Mouse (Mus musculus) lung, postnatal 4 days (tissue): ENCODE data around the gene Myh6.
"Not testable (repeated sequence)": the region's sequence is repeated elsewhere in the genome, so short reads cannot be mapped to it uniquely, and the experiment has no call there.

Source experiments
- DNase-seq, 2 experiments: peaks; one replicate each; pipeline ENCODE4 v3.0.0; 2021

The Myh6 gene

DNA sequence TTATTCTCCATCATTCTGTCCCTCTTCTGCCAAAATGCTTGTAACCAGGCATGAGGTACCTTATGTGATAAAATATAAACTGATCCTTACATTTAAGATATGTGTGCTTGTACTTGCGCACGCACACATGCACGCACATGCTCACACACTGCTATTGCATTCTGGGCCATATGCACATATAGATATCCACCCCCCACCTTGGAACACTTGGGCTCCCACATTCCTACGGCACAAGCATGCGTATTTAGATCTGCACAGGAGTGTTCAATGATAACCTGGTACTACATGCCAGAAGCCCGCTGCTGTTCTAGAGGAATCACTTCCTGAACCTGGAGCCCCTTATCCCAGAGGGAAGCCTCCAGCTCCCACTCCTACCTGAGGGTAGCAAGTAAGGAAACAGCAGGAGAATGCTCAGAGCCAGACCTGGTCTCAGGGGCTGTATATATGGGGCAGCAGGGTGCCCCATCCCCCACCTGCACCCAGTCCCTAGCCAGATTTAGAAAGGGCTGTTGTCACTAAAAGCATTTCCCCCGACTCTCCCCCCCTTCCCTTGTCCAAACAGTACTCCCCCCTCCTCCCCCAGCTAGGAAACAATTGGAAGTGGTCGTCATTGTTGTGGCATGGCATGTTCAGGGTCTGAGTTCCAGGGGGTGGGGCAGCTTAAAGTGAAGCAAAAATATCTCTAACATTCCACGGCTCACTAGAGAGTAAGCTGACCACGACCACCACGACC lies 27.6 kb upstream of the Myh6 start, which contains the start of gene Myh7:
Gene Myh7 (minus strand): TSS at position 491 of the 733 bp plus-strand sequence.
- DNase-seq, result no peak

DNA sequence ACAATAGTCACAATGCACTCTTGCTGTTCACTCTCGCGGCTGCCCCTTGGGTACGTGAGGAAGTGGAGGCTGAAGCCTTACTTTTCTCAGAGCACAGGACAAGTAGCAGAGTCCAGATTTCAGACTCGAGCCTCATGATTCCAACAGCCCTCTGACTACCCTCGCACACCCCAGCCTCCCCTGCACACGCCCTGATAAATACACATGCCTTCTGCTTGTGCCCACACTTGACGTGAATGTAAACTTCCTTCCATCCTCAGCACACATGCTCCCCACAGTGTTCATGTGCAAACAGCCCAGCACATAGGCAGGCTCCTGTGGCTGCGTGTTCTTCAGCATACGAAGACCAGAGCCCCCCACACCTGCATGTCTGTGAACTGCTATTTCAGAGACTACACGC lies 26.9 kb upstream of the Myh6 start:
- peak; percentile 17 to 47 for DNase-seq

DNA sequence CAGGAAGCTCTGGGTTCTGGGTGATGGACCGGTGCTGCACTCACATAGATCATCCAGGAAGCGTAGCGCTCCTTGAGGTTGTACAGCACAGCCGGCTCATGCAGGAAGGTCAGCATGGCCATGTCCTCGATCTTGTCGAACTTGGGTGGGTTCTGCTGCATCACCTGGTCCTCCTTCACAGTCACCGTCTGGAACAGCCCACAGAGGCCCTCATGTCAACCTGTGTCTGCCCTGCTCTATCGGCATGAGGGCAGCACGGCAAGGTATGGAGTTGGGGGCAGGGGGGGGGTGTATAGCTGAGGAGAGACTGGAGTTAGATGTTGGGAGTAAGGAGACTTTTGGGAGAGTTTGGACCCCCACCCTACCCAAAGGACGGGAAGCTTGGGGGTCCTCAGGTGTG lies 25.5 kb upstream of the Myh6 start:
- no peak for DNase-seq

DNA sequence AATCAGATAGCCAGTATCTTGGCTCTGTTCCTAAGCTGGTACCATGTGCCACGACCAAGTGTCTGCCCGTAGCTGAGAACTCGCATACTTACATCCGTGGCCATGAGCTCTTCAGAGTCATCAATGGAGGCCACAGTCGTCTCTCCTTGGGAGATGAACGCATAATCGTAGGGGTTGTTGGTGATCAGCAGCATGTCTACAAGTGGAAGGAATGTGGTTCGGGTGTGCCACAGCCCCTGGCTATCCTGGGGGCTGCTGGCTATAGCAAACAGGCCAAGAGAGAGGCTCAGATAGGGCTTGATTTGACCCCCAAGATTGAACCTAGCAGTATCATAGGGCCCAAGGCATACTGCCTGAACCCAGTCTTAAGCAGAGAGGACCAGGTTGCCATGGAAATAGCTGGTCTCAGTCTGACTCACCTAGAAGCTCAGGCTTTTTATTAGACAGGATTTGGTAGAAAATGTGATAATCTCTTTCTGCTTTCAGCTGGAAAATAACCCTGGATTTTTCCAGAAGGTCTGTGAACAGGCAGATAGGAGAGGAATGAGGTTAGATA lies 23.2 kb upstream of the Myh6 start:
- no peak for DNase-seq

DNA sequence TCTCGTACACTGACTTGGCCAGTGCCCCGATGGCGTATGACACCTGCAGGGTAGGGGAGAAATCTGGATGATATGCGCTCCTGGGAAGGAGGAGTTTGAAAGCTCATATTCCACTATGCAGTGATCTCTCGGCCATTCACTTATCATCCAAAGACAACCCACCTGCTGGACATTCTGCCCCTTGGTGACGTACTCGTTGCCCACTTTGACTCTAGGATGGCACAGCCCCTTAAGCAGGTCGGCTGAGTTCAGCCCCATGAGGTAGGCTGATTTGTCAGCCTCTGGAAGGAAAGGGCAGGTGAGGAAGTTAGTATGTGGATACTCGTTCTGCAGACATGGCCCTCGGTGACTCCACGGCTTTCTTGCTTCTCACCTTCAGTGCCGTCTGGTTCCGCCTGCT lies 22.2 kb upstream of the Myh6 start:
- no peak for DNase-seq

DNA sequence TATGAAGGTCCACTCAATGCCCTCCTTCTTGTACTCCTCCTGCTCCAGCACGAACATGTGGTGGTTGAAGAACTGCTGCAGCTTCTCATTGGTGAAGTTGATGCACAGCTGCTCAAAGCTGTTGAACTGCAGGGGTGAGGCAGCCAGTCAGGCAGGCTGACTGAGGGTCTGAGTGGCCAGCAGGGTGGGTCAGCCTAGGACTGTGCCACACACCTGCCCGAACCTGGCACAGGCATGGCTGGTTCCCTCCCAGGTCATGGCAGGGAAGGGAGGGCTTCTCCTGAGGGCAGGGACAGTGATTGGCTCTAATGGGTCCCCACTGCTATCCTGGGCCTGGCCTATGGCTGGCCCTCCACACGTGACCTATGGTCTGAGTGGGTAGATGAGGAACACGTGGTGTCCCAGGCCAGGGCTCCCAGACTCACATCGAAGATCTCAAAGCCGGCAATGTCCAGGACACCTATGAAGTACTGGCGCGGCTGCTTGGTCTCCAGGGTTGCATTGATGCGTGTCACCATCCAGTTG lies 21.7 kb upstream of the Myh6 start:
- DNase-seq, result not testable (repeated sequence)

DNA sequence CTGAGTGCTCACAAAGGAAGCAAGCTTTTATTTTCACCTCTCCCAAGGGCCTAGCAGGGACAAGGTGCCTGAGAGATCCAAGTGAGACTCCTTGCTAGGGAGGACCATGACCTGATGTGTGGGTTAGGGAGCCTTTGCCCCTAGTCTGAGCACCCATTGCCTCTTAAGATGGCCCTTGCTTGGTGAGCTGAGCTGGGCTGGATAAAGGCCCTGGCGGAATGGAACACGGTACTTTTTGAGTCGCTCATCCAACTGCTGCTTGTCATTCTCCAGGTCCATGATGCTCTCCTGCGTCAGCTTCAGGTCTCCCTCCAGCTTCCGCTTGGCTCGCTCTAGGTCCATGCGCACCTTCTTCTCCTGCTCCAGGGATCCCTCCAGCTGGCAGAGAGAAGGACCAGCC lies 15.2 kb upstream of the Myh6 start:
- DNase-seq, result no peak

DNA sequence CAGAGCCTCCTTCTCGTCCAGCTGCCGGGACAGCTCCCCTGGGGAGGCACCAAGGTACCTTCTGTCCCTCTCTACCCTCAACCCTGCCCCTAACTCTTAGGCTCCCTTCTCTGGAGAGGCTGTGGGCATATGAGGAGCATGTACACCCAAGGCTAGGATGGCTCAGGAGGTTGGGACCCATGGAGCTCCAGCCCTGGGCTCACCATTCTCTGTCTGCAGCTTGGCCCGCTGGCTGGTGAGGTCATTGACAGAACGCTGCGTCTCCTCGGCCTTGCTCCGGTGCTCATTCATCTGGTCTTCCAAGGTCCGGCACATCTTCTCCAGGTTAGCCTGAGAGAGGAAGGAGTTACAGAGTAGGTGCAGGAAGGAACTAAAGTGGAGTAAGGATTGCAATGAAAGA lies 11.9 kb upstream of the Myh6 start:
- no peak for DNase-seq

DNA sequence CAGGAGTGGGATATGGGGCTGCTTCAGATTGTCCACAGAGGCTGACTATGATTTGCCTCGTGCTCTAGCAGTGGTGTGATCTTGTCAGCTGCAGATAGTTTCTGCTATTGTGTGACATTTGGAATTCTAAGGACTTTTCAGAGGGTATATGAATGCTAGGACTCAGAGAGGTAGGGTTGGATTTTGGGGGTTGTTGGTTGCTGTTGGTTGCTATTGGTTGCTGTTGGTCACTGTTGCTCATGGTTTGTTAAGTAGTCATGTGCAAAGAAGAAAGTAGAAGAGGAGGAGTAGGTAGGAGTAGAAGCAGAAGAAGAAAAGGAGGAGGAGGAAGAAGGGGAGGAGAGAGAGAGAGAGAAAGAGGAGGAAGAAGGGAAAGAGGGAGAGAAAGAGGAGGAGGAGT lies 9.9 kb upstream of the Myh6 start, which contains the start of gene Gm17428:
Gene Gm17428 (plus strand): TSS at position 301 of the 400 bp plus-strand sequence.
- no peak for DNase-seq

DNA sequence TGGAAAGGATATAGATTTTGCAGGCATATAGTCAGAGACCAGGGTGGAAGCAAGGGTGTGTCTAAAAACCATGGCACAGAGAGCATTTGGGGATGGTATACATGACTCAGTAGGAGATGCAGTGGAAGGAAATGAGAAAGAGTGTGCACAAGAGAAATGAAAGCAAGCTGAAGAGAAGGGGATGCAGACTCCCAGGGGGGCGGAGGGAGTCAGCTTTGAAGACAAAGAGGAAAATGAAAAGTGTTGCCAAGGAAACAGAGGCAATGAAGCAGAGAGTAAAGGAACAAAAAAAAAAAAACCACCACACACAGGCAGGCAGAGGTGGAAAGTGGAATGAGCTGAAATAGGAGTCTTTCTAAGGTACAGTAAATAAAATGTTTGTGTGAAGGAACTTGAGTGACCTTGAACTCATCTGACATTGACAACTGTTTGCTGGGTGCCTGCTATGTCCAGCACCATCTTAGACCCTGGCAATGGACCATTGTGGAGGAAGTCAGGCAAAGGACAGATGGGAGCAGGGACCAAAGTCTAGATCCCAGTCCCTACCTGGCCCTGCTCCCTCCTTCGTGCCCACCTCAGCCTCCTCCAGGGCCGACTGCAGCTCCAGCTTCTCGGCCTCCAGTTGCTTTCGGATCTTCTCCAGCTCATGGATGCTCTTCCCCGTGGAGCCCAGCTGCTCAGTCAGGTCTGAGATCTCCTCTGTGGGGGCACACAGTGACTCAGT lies 7.5 kb upstream of the Myh6 start:
- no peak for DNase-seq

DNA sequence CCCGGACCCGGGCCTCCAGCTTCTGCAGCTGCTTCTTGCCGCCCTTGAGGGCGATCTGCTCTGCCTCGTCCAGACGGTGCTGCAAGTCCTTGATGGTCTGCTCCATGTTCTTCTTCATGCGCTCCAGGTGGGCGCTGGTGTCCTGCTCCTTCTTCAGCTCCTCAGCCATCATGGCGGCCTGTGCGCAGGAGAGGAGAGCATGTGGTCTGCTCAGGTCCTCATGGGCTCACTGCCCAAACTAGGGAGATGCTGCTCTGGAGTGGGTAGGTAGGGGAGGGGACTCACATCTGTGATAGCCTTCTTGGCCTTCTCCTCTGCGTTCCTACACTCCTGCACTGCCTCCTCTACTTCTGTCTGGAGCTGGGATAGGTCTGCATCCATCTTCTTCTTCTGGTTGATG lies 6.1 kb upstream of the Myh6 start:
- not testable (repeated sequence) for DNase-seq

DNA sequence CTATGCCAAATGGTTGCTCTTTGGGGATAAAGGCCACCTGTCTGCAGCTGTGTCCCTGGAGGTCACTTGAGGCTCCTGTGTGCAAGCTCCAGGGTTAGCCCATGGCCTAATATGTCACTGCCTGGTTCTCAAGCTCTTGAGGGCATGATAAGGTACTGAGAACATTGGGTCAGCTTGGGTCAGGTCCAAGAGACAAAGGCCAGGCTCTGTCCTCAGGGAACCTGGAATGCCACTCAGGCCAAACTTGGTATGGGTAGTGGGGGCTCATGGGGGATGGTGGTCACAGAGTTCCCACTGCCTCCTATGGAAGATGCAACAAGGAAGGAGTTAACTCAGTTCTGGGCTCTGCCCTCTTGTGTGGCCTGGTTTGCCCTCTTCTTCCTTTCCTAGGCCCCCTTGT lies 1.6 kb upstream of the Myh6 start:
- DNase-seq, result no peak

DNA sequence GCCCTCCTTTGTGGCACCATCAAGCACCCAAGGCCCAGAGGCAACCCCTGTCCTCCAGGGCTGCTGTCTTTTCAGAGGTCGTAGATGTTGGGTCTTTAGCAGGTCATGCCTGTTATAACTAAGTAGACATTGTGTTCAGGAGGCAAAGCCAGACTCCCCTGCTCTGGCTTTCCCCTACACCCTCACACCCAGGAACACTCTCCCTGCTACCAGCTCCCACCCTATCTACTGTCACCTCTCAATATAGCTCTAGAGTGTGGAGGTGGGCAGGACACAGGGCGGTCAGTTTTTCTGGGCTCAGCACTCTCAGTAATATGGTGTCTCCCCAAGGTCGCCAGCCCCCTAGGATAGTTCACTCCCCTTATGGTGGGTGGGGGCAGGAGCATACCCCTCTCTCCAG lies 1.1 kb upstream of the Myh6 start:
- no peak for DNase-seq

DNA sequence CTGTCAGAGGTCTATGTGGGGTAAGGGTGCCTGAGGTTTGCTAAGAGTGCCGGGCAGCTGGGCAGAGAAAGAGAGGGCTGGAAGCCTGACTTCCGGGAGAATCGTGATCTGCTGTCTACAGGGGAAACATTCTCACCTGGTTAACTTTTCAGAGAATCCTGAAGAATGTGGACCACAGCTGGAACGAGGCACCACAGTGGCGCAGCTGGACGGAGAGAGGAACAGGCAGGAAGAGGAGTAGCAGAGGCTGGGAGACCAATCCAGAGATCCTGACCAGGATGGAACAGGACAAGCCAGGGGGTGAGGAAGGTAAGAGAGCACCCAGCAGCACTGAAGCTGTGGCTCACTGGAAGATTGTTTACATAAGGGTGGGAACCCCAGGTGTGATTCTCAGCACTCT lies 1.1 kb downstream of the Myh6 start:
- no peak for DNase-seq

DNA sequence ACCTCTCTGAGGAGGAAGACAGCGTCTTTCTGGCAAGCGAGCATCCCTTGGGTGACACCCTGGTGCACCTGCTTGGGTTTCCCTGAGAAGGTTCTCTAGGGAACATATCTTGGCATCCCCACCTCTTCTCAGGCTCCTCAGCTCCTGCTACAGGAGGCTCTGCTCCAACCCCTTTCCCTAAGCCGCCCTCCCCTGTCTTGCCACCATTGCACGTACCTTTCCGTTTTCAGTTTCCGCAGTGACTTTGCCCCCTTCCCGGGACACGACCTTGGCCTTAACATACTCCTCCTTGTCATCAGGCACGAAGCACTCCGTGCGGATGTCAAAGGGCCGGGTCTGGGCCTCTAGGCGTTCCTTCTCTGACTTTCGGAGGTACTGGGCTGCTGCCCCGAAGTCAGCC lies 1.7 kb downstream of the Myh6 start:
- no peak for DNase-seq

DNA sequence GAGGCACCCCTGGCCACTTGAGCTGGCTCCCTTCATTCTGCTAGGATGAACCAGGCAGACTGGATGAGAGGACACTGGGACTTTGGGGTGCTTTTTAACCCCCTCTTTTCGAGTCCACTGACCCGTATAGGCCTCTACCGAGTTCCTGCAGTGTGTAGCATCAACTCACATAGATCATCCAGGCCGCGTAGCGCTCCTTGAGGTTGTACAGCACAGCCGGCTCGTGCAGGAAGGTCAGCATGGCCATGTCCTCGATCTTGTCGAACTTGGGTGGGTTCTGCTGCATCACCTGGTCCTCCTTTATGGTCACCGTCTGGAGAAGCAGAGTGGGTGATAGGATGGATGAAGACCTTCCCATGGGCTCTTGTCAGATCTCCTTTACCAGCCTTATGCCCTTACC lies 3.0 kb downstream of the Myh6 start:
- DNase-seq, result no peak

DNA sequence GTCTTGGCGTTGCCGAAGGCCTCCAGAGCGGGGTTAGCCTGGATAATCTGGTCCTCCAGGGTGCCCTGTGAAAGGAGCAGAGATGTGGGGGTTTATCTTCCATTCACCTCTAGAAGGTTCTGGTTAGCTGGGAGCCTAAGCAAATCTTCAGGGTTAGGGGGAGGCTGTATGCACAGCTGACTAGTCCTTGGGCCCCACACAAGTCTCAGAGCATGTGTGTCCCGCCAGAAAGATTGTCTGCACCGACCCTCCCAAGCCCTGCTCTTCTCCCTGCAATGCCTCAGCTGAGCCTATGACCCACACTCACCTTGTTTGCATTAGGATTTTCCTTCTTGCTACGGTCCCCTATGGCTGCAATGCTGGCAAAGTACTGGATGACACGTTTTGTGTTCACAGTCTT lies 4.0 kb downstream of the Myh6 start:
- DNase-seq, result no peak

DNA sequence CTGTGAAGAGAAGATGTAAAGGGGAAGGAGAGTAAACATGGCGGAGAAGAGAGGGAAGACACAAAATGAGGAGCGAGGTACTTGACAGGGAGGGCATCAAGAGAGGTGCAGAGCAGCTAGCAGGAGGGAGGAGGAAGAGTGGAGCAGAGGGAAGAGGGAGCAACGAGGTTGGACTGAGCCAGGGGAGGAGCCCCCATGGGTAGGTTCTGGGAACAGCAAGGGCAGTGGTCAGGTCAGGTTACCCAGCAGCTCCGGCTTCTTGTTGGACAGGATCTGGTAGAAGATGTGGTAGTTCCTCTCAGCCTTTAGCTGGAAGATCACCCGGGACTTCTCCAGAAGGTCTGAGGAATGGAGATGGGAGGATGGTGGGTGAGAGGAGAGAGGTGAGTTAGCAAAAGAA lies 5.2 kb downstream of the Myh6 start:
- DNase-seq, result no peak

DNA sequence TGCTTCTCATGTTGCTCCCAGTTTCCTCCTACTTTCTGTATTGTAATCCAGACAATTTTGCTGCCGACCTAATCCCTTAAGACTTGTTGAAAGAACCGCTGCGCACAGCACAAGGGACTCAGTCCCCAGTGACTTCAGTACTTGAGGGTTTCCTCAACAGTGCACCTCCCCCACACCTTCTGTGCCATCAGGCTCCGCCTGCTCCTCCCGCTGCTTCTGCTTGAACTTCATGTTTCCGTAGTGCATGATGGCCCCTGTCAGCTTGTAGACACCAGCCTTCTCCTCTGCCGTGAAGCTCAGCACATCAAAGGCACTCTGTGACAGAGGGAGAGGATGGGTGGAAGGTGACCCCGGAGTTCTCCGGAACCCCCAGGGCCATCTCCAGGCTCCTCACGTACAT lies 6.0 kb downstream of the Myh6 start:
- DNase-seq, result no peak

DNA sequence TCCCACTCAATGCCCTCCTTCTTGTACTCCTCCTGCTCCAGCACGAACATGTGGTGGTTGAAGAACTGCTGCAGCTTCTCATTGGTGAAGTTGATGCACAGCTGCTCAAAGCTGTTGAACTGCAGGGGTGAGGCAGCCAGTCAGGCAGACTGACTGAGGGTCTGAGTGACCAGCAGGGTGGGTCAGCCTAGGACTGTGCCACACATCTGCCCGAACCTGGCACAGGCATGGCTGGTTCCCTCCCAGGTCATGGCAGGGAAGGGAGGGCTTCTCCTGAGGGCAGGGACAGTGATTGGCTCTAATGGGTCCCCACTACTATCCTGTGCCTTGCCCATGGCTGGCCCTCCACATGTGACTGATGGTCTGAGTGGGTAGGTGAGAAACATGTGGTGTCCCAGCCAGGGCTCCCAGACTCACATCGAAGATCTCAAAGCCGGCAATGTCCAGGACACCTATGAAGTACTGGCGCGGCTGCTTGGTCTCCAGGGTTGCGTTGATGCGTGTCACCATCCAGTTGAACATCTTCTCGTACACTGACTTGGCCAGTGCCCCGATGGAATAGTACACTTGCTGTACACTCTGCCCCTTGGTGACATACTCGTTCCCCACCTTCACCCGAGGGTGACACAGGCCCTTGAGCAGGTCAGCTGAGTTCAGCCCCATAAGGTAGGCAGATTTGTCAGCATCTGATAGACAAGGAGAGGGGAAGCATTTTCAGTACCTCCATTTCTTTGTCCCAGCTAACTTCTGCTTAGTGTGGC lies 6.7 kb downstream of the Myh6 start:
- not testable (repeated sequence) for DNase-seq

DNA sequence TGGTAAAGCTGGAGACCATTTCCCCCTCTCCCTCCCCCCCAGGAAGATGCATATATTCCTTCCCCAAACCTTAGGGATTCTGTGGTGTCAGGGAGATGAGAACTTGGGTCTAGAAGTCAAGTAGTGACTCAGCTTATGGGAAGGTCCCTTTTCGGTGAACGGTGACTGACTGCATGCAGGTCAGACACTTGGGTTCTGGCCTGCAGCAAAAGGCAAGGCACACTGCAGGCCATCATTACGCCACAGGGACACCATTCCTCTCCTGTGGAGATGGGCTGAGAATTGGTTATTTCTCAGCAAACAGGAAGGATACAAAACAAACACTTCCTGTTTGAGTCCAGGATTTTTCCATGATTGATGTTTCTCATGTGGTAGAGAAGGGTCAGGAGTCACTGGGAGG lies 7.5 kb downstream of the Myh6 start:
- DNase-seq, result no peak

DNA sequence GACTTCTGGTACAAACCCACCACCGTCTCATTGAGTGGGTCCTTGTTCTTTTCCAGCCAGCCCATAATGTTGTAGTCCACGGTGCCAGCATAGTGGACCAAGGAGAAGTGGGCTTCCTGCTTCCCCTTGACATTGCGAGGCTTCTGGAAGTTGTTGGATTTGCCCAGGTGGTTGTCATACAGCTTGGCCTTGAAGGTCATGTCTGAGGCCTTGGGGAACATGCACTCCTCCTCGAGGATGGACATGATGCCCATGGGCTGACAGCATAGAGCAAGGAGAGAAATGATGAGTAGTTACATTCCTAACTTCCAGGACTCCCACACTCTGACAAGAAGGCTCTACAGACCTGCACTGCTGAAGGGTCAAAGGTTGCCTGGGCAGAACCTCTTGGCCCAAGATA lies 8.2 kb downstream of the Myh6 start:
- no peak for DNase-seq

DNA sequence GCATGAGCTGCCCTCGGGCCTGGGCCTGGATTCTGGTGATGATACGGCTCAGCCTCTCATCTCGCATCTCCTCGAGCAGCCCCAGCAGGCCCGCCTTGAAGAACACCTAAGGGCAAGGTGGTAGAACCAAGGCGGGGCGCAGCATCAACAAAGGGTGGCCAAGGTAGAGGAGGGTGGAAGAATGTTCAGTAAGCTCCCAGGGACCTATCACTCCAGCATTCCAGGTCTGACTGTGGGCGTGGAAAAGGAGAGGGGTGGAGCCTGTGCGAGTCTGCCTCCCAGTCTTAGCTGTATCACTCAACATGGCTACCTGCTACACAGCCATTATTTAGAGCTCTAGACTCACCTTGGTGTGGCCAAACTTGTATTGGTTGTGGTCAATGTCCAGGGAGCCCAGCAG lies 10.2 kb downstream of the Myh6 start:
- DNase-seq, result no peak
